Mouse (Mus musculus) Patski (cell line): Measurements from ENCODE around the gene Lrrc27. TPM values are rescaled to one million over a fixed set of nuclear protein-coding genes. Genes with fewer than 3 reads are reported as not detected.

Experiments
- ATAC-seq: fragments of 100-300 bp; one replicate; pipeline ENCODE4 v1.8.0; 2021
- CTCF ChIA-PET: fragments of 350-600 bp; sonication (Branson Sonifier 250); formaldehyde crosslinking; loops from one replicate; lab custom pipeline; 2022; ENCODE audit warnings: inconsistent platforms; lab: Charles Lee
- POLR2A ChIA-PET: fragments of 350-600 bp; sonication (Branson Sonifier 250); formaldehyde crosslinking; loops from one replicate; lab custom pipeline; 2022; ENCODE audit warnings: antibody characterized with exemption, inconsistent platforms; lab: Charles Lee
- DNase-seq: peaks from one replicate; pipeline ENCODE4 v3.0.0-alpha.2; 2011; ENCODE audit warnings: low read depth, low spot score
- H3K27me3 ChIP-seq: fragments of 371-371 bp; one replicate; pipeline ENCODE4 v1.5.1; 2021
- CTCF ChIP-seq: fragments of 100-300 bp; IDR thresholded peaks from one replicate; pipeline ENCODE4 v1.5.1; 2021
- in situ Hi-C: fragments of 300-500 bp; cut with MboI; formaldehyde crosslinking; loops from 3 replicates; pipeline ENCODE4 v1.11.1; 2018; ENCODE audit warnings: low pct_unique_long_range_greater_than_20kb, mixed read lengths
- polyA plus RNA-seq: library from polyadenylated mRNA; unstranded; gene quantifications from one replicate; pipeline ENCODE4 v1.2.3, GENCODE M21; 2021

Lrrc27 gene
- polyA plus RNA-seq, 1 experiment from 2014 or later, result 4.6 TPM

DNA sequence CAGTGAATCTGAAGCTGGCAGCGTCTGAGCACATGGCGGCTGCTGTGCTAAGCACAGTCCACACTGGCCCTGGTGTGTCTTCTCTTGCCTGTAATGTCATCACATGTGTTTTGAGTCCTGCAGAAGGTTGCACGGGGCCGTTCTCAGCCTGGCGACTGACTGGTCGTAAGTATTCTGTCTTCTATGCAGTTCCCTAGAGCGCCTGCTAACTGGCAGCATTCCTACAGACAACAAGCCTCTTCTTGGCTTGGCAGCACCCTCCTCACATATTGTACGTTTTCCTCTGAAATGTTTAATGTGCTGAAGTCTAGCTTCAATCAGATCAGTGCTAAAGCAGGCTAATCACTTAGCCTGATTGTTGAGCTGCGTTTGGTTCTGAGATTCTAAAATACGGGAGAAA lies 62.8 kb downstream of the Lrrc27 start:
- TF ChIP-seq CTCF, result no peak
- in situ Hi-C loops, result no loop called here
- ChIA-PET POLR2A (no interaction called here), CTCF (no interaction called here)
- no peaks in the 10 kb centered on the region for H3K27me3 ChIP-seq
- ATAC-seq, result no peak
- no peak for DNase-seq

DNA sequence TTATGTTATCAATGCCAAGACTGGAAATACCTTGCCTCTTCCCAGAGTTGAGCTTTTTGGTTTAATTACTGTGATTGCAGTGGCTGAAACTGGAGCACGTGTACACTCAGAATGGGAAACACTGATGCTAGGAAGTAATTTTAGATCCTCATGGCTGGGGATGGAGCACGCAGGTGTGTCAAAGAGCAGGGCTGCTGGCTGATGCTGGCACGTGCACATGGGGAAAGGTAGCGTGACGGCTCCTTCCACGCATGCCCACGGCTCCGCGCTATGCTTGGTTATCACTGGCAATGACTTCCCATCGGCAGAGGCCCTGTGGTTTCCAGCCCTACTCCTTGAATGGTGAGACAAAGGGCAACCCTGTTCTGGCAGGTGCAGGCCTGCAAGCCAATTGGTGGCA lies 63.4 kb downstream of the Lrrc27 start:
- DNase-seq, result no peak
- no peak for TF ChIP-seq CTCF
- ChIA-PET CTCF (no interaction called here), POLR2A (no interaction called here)
- no peaks in the 10 kb centered on the region for H3K27me3 ChIP-seq
- no peak for ATAC-seq
- in situ Hi-C loops, result no loop called here

DNA sequence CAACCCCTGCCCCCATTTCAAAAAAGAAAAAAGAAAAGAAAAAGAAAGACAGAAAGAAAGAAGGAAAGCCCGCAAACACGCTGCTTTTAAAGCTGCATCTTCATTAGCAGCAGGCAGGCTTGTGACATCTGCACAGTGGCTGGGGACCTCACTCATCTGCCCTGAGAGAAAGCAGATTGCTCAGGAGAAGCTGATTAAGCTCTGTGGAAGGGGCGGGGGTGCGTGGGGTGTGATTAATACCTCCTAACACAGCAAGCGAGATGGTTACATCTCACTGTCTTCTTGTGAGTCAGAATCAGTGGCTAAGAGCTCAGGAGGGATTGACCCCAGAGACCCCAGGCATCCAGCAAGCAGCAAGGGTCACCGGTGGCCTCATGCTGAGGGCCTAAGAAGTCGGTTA lies 64.7 kb downstream of the Lrrc27 start:
- ATAC-seq (no peak), DNase-seq (no peak)
- H3K27me3 ChIP-seq, result no peaks in the 10 kb centered on the region
- ChIA-PET POLR2A (no interaction called here), CTCF (no interaction called here)
- TF ChIP-seq CTCF, result no peak
- in situ Hi-C loops, result no loop called here

DNA sequence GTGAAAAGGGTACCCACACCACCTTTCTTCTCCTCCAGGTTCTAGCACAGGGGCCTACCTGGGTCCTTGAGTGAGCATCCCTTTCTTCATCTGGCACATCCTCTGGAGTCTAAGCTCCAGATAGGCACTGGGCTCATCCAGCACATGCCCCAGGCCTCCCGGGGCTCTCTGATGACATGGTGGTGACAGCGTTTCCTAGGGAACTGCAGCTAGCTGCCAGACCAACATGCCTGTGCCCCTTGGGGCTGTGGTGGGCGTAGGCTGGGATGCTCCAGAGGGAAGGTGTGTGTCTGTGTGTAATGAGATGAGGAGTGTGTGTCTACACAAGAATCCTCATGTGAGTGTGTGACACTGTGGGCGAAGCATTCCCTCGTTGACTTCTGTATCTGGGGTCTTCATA lies 66.8 kb downstream of the Lrrc27 start:
- H3K27me3 ChIP-seq, result no peaks in the 10 kb centered on the region
- no peak for DNase-seq
- CTCF ChIA-PET, result interaction anchor here (1.2 to 1.6 kb wide), 3 partner anchors 9 to 19 kb away, joined by 3 to 4 read pairs (median 3); no protein-coding TSS in a partner anchor
- POLR2A ChIA-PET, result no interaction called here
- TF ChIP-seq CTCF, result no peak
- no peak for ATAC-seq
- in situ Hi-C loops, result no loop called here

DNA sequence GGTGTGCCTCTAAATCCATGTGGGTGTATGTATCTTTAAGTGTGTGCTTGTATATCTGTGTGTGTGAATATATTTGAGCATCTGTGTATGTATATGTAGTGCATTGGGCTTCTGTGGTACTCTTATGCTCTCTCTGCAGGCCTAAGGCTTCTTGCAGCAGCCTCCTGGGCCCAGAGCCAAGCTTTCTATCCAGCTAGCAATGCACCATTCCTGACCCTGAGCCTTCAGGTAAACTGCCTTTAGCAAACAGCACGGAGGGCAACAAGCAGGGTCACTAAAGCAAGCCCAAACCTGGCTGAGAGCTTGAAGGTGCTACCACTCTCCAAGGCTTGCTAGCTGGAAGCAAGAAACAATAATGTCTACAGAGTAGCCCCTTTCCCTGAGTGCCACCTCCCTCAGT lies 67.3 kb downstream of the Lrrc27 start:
- ATAC-seq (no peak), DNase-seq (no peak)
- in situ Hi-C loops, result no loop called here
- POLR2A ChIA-PET, result no interaction called here
- H3K27me3 ChIP-seq, result no peaks in the 10 kb centered on the region
- CTCF ChIA-PET, result interaction anchor here (1.2 to 1.6 kb wide), 3 partner anchors 10 to 19 kb away, joined by 3 to 4 read pairs (median 3); no protein-coding TSS in a partner anchor
- TF ChIP-seq CTCF, result no peak

DNA sequence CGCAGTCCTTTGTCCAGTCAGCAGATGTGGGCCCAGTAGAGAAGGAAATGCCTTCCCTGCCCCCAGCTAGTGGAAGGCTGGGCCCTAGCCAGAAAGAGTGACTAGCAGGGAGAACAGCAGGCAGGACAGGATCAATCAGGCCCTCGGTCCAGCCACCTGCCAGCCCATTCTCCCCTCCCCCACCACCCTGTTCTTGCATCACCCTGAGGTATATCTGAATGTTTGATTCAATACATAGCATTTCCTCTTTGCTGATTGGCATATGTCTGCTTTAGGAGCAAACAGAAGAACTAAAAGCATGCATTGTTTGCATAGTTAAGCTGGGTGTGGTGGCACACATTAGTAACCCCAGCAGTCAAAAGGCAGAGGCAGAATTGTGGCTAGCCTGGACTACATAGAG lies 68.4 kb downstream of the Lrrc27 start:
- ATAC-seq (no peak), DNase-seq (no peak)
- ChIA-PET CTCF (interaction anchor here (1.5 to 1.6 kb wide), 2 partner anchors 9 to 18 kb away, joined by 3 to 4 read pairs; no protein-coding TSS in a partner anchor), POLR2A (interaction anchor here (1.1 kb wide), 1 partner anchor 46 kb away, joined by 3 read pairs; no protein-coding TSS in a partner anchor)
- in situ Hi-C loops, result no loop called here
- TF ChIP-seq CTCF, result no peak
- H3K27me3 ChIP-seq, result no peaks in the 10 kb centered on the region

DNA sequence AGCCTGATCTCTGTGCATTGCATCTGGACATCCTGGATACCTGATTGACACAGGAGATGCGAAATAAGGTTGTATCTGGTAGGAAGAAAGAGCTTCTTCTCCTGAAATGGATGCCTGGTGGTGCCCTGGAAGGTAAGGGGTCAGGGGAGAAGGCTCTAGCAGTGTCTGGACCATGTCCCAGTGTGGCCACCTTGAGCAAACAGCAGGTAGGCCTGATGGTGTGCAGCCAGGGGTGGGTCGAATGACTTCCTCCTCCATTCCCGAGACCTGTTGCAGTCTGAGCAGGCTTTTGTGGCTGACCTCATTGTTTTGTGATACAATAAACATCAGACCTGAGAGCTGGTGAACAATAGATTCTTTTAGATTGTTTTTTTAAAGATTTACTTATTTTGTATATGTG lies 69.2 kb downstream of the Lrrc27 start:
- ChIA-PET POLR2A (no interaction called here), CTCF (interaction anchor here (0.8 to 1.6 kb wide), 2 partner anchors 10 to 12 kb away, joined by 3 to 4 read pairs; no protein-coding TSS in a partner anchor)
- no peak for DNase-seq
- in situ Hi-C loops, result no loop called here
- TF ChIP-seq CTCF, result no peak
- no peak for ATAC-seq
- H3K27me3 ChIP-seq, result no peaks in the 10 kb centered on the region

DNA sequence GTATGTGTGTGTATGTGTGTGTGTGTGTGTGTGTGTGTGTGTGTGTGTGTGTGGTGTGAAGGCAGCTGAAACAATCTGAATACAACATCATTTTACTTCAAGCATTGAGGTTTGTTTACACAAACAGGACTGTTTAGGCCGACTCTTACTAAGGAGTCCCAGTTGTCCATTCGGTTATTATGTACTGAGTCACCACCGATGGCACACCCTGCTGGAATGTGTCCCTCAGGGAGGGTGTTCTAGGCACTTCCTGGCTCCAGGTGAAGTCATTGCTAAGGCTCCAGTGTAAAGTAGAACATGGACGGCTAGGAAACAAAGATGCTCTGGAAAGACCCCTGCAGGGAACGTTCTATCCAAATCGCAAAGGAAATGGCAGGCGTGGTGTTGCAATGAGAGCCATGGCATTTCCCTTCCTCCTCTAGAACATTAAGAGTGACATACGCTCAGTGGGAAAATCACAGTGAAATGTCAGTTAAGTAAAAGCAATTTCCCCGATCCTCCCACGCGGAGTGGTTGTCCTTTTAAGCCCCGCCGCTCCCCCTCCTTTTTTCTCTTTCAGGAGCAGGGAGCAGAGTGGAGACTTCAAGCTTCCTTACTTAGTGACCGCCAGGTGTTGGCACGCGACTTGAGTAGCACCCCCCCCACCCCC lies 72.6 kb downstream of the Lrrc27 start:
- TF ChIP-seq CTCF, result no peak
- ChIA-PET POLR2A (no interaction called here), CTCF (interaction anchor here (1.0 to 1.1 kb wide), 2 partner anchors 13 to 51 kb away, joined by 3 read pairs; no protein-coding TSS in a partner anchor)

DNA sequence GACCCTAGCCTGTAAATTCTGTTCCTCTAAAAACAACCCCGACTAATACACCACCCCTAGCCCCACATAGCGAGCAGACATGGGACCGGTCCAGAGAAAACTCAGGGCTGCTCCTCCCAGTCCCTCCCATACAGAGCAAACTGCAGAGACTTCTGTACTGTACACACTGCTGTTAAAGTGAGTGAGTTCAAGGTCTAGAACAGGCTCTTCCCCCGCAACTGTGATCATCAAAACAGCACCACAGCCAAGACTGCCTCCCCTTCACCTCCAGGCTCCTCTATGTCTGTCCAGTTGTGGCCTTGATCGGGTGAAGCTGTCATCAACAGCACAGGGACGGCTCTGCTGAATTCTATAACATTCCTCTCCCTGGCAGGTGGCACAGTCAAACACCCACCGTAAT lies 75.8 kb downstream of the Lrrc27 start:
- H3K27me3 ChIP-seq, result no peaks in the 10 kb centered on the region
- no peak for ATAC-seq
- in situ Hi-C loops, result no loop called here
- CTCF ChIA-PET, result interaction anchor here (1.4 to 1.8 kb wide), 2 partner anchors 10 to 44 kb away, joined by 4 to 5 read pairs; no protein-coding TSS in a partner anchor
- TF ChIP-seq CTCF, result no peak
- POLR2A ChIA-PET, result no interaction called here
- no peak for DNase-seq

More for the DNA sequence above, 72.6 kb downstream of the Lrrc27 start:
- in situ Hi-C loops, result no loop called here
- H3K27me3 ChIP-seq, result no peaks in the 10 kb centered on the region
- DNase-seq, result no peak
- ATAC-seq, result no peak

Other genes with a start within 250 kb of the Lrrc27 start
- gene Dpysl4, start 127.0 kb upstream of the Lrrc27 start, polyA plus RNA-seq, result not detected
- 0.13 TPM for gene Stk32c, start 319 bp downstream of the Lrrc27 start, polyA plus RNA-seq
- 11.6 TPM for gene Pwwp2b, start 35.5 kb downstream of the Lrrc27 start, polyA plus RNA-seq
- gene Inpp5a, start 176.1 kb downstream of the Lrrc27 start, polyA plus RNA-seq, result 25.5 TPM